Mouse (Mus musculus) stomach, embryonic 15.5 days (tissue): ENCODE data around the gene 2310007B03Rik. TPM values are rescaled to one million over a fixed set of nuclear protein-coding genes. Genes with fewer than 3 reads are reported as not detected.

Source experiments
- ATAC-seq: fragments of 200-750 bp; cut with Nextera tagmentation; 2 replicates; pipeline ENCODE4 v1.8.0; 2017; ENCODE audit warnings: low read depth, moderate number of reproducible peaks, moderate TSS enrichment; ENCODE audit not compliant: insufficient read depth, low FRiP score
- H3K27ac ChIP-seq: fragments of 300-500 bp; sonication (generic); 2 replicates; pipeline ENCODE4 v1.5.1; 2015; ENCODE audit warnings: mild to moderate bottlenecking, inconsistent platforms
- H3K27me3 ChIP-seq: fragments of 300-500 bp; sonication (generic); replicated peaks from 2 replicates; pipeline ENCODE4 v1.6.1; 2015; ENCODE audit warnings: inconsistent platforms
- H3K36me3 ChIP-seq: fragments of 300-500 bp; sonication (generic); 2 replicates; pipeline ENCODE4 v1.6.1; 2015; ENCODE audit warnings: inconsistent platforms
- H3K4me1 ChIP-seq: fragments of 300-500 bp; sonication (generic); 2 replicates; pipeline ENCODE4 v1.6.1; 2015; ENCODE audit warnings: inconsistent platforms
- H3K4me2 ChIP-seq: fragments of 300-500 bp; sonication (generic); 2 replicates; pipeline ENCODE4 v1.6.1; 2015; ENCODE audit warnings: mild to moderate bottlenecking, inconsistent platforms
- H3K4me3 ChIP-seq: fragments of 300-500 bp; sonication (generic); replicated peaks from 2 replicates; pipeline ENCODE4 v1.5.1; 2015; ENCODE audit warnings: inconsistent platforms
- H3K9ac ChIP-seq: fragments of 300-500 bp; sonication (generic); 2 replicates; pipeline ENCODE4 v1.6.1; 2015; ENCODE audit warnings: inconsistent platforms
- H3K9me3 ChIP-seq: fragments of 300-500 bp; sonication (generic); 2 replicates; pipeline ENCODE4 v1.6.1; 2016; ENCODE audit warnings: inconsistent platforms
- WGBS: fragments of 180-500 bp; shearing (Covaris S2); methylation state at CpG from one replicate; pipeline ENCODE4 v1.1.7; 2015; 5-methylcytosine and 5-hydroxymethylcytosine counted together
- polyA plus RNA-seq: library from polyadenylated mRNA; unstranded; fragments of >200 nt; fragmentation: Nextera tagmentation; extraction: Ambion mirVana; gene quantifications from 2 replicates; pipeline ENCODE4 v1.2.1, GENCODE M21; 2015

2310007B03Rik gene
- polyA plus RNA-seq, 1 experiment from 2014 or later, result 8.2 TPM

DNA sequence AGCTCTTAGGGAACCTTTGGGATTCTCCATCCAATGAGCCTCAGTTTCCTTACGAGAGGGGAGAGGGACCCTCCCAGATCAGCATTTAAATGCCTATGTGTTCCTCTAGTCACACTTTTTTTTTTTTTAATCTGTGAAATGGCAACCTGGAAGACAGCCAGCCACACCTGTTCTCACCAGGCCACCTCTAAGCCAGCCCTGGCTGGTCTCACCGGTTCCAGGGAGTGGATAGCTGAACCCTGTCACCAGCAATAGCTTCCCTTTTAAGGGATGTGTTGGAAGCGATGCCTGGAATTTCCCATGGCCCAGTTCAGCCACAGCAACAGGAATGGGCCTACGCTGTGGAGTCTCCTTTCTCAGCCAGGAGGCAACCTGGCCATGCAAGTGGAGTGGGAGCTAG, 3.2 kb downstream of the 2310007B03Rik start:
- Histone ChIP-seq H3K36me3 (no peaks in the 10 kb centered on the region), H3K27ac (no peak overlapping the region), H3K4me3 (no peak overlapping the region), H3K4me1 (0 out of 2 replicates have a peak, but pooled peaks cover 6% of the 10 kb centered on the region), H3K9ac (no peak overlapping the region), H3K27me3 (no peaks in the 10 kb centered on the region), H3K4me2 (no peak overlapping the region), H3K9me3 (no peaks in the 10 kb centered on the region)
- no peak for ATAC-seq
- 75% methylated on average over 4 of the region's 4 CpGs for WGBS

DNA sequence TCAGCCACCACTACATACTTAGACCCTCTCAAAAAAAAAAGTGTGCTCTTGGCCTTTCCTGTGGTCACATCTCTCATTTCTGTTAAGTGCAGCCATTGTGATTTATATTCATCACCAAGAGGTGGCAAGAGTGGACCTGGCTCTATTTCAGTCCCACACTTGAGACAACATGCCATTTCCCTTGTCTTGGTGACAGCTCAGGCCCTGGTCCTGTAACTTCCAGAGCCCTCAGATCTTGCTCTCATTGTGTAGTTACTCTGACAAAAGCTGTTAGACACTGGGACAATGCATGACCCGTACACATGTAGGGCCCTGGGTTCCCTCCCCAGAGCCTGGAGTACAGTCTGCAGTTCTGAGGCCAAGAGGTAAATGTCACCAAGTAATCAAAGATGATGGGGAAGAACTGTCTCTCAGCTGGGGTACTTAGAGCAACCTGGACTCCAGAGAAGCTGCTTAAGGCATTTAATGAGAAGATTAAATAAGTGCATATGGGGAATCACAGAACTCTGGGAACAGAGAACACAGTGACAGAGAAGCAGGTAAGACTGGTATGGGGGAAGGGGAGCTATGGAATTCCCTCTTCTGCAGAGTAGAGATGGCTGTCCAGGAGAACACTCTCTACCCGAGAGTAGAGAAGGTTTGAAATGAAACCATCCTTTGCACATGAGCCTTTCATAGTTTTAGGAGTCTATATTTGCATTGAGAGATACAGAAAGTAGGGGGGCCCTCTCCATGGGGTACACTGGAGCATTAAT, 9.7 kb downstream of the 2310007B03Rik start:
- Histone ChIP-seq H3K27ac (no peak overlapping the region), H3K36me3 (no peaks in the 10 kb centered on the region), H3K4me1 (no peaks in the 10 kb centered on the region), H3K9me3 (no peaks in the 10 kb centered on the region), H3K4me2 (no peak overlapping the region), H3K27me3 (no peaks in the 10 kb centered on the region), H3K4me3 (no peak overlapping the region), H3K9ac (no peak overlapping the region)
- 60% methylated on average over 2 of the region's 2 CpGs for WGBS
- no peak for ATAC-seq

DNA sequence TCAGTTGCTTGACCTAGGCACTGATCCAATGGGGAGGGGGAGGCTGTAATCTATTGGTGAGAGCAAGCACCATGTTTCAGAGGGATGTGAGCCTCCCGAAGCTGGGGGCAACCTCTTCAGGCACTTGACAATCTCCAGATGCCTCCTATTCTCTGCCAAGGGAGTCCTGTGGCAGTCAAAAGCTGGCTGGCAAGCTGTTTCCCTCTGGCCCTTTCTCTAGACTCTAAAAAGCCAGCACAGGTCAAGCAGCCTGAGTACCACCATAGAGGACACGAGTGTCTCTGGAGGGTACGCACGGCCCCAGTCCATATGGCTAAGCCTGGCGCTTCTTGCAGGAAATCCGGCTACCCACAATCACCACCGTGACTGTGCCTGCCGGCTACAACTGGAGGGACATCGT, 16.6 kb downstream of the 2310007B03Rik start:
- H3K27ac ChIP-seq, result no peak overlapping the region
- 79% methylated on average over 9 of the region's 9 CpGs for WGBS
- H3K9me3 ChIP-seq, result no peaks in the 10 kb centered on the region
- no peaks in the 10 kb centered on the region for H3K4me1 ChIP-seq
- no peaks in the 10 kb centered on the region for H3K36me3 ChIP-seq
- H3K4me3 ChIP-seq, result no peak overlapping the region
- no peak for ATAC-seq
- no peaks in the 10 kb centered on the region for H3K27me3 ChIP-seq
- no peak overlapping the region for H3K9ac ChIP-seq
- no peak overlapping the region for H3K4me2 ChIP-seq

DNA sequence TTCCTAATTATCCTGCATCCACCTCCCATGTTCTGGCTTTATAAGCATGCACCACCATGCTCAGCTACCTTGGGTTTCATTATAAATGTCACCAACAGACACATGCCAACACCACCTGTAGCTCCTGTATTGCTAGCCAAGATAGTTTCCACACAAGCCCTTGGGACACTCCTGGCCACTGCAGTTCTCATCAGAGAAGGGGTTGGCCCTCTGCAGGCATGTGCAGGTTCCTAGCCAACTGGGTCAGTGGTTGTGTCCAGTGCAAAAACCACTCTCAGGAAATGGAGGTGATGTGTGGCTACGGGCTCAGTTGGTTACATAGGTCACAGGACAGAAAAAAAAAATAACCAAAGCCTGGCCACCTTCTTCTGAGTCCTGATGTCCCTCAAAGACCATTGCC, 17.9 kb downstream of the 2310007B03Rik start:
- Histone ChIP-seq H3K4me3 (no peak overlapping the region), H3K27me3 (no peaks in the 10 kb centered on the region), H3K36me3 (no peaks in the 10 kb centered on the region), H3K4me2 (no peak overlapping the region), H3K27ac (no peak overlapping the region), H3K9ac (no peak overlapping the region), H3K9me3 (no peaks in the 10 kb centered on the region), H3K4me1 (no peaks in the 10 kb centered on the region)
- WGBS, result 88% methylated on average over 1 of the region's 1 CpGs
- no peak for ATAC-seq

DNA sequence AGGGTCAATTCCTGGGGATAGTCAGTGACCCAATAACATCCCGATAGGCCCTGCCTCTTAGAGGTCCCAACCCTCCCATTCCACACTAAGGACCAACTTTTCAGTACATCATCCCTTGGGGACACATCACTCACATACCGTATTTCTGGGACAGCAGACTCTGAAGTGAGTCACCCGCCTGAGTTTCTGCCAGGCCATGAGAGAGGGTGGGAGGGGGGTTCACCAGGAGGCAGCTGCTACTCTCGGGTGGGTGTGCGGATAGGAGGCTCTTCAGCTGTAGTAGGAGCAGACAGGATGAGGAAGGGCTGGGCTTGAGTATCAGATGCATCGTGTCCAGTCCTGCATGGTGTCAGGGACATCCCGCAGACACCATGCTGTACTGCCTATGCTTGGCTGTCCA, 21.0 kb downstream of the 2310007B03Rik start:
- Histone ChIP-seq H3K9me3 (no peaks in the 10 kb centered on the region), H3K36me3 (no peaks in the 10 kb centered on the region), H3K4me1 (no peaks in the 10 kb centered on the region), H3K4me3 (no peak overlapping the region), H3K27ac (no peak overlapping the region), H3K4me2 (no peak overlapping the region), H3K27me3 (no peaks in the 10 kb centered on the region), H3K9ac (no peak overlapping the region)
- 74% methylated on average over 7 of the region's 7 CpGs for WGBS
- no peak for ATAC-seq

GRCm38 (mm10) chr1:93138534-93138933, 22.2 kb downstream of the 2310007B03Rik start:
- no peaks in the 10 kb centered on the region for H3K27me3 ChIP-seq
- H3K4me1 ChIP-seq, result no peaks in the 10 kb centered on the region
- no peaks in the 10 kb centered on the region for H3K9me3 ChIP-seq
- H3K9ac ChIP-seq, result no peak overlapping the region
- WGBS, result 63% methylated on average over 6 of the region's 6 CpGs
- peak; percentile 65 for ATAC-seq
- H3K4me3 ChIP-seq, result no peak overlapping the region
- no peak overlapping the region for H3K27ac ChIP-seq
- no peaks in the 10 kb centered on the region for H3K36me3 ChIP-seq
- no peak overlapping the region for H3K4me2 ChIP-seq

- no peak for ATAC-seq
- Histone ChIP-seq H3K4me2 (no peak within 1 kb of the TSS), H3K27ac (no peak within 1 kb of the TSS), H3K36me3 (no peaks in the 10 kb centered on the region), H3K4me1 (no peaks in the 10 kb centered on the region), H3K9ac (no peak within 1 kb of the TSS), H3K27me3 (no peaks in the 10 kb centered on the region), H3K9me3 (no peaks in the 10 kb centered on the region), H3K4me3 (no peak within 1 kb of the TSS)
- WGBS, result 80% methylated on average over 12 of the region's 12 CpGs
Observed at GRCm38 (mm10) chr1:93135036-93135526, 25.7 kb downstream of the 2310007B03Rik start, which contains the start of gene Agxt. Agxt (plus strand) TSS chr1:93135240.

- H3K27me3 ChIP-seq, result no peaks in the 10 kb centered on the region
- H3K4me2 ChIP-seq, result no peak overlapping the region
- no peaks in the 10 kb centered on the region for H3K9me3 ChIP-seq
- H3K4me1 ChIP-seq, result no peaks in the 10 kb centered on the region
- no peak for ATAC-seq
- H3K4me3 ChIP-seq, result no peak overlapping the region
- H3K36me3 ChIP-seq, result no peaks in the 10 kb centered on the region
- no peak overlapping the region for H3K9ac ChIP-seq
- WGBS, result 50% methylated on average over 8 of the region's 8 CpGs
- no peak overlapping the region for H3K27ac ChIP-seq
Observed at GRCm38 (mm10) chr1:93132676-93133075, 28.1 kb downstream of the 2310007B03Rik start.

GRCm38 (mm10) chr1:93130242-93130983, 30.3 kb downstream of the 2310007B03Rik start:
- Histone ChIP-seq H3K27ac (no peak overlapping the region), H3K4me3 (no peak overlapping the region), H3K4me1 (no peaks in the 10 kb centered on the region), H3K9ac (no peak overlapping the region), H3K9me3 (no peaks in the 10 kb centered on the region), H3K27me3 (no peaks in the 10 kb centered on the region), H3K4me2 (no peak overlapping the region), H3K36me3 (no peaks in the 10 kb centered on the region)
- ATAC-seq, result peak; percentile 59
- WGBS, result 54% methylated on average over 10 of the region's 10 CpGs

DNA sequence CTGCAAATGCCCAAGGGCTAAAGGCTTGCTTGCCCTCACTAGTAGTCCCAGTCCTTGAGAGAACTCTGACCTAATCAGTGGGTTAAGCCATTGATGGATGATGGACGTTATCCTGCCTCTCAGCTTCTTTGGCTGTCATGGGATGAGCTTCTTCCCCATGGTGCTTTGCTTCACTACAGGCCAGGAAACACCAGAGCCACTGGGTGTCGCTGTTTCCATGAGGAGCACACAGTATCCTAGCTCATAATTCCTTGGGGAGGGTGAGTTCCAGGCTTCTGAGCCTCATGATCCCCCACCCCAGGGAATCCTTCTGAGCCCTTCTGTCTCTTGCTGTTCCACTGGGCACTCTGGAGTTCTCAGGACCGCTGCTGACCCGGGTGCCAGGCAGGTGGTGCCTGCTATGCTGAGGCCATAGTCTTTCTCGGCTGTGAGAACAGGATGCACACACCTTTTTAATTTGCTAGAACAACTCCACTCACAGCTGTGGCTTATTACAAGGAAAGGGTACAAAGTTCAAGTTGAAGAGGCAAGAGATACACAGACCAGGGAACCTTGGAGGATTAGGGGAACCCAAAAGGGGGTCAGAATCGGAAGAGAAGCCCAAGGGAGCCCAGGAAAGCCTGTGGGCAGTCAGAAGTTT, 31.9 kb downstream of the 2310007B03Rik start:
- peaks cover 2% of the 10 kb centered on the region for H3K4me1 ChIP-seq
- H3K4me2 ChIP-seq, result no peak overlapping the region
- 0 out of 2 replicates have a peak, but pooled peaks have one; percentile 28 for ATAC-seq

DNA sequence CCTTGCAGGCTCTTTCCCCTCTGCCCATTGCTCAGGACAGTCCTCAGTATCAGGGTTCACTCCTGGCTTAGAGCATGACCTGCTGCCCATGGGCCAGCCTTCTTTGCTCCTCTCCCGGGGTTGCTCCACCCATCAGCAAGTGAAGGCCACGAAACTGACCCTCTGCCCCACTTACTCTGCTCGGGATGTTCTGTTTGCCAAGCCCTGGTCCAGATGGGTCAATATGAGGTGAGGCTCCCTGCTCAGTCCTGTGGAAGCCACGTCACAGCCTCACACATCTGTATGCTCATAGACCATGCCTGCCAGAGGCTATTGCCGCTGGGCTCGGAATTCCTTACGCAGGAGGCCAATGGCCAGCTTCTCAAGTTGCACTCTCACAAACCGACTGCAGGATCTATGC, 32.5 kb downstream of the 2310007B03Rik start:
- Histone ChIP-seq H3K9ac (no peak overlapping the region), H3K4me1 (peaks cover 5% of the 10 kb centered on the region), H3K4me3 (no peak overlapping the region), H3K36me3 (no peaks in the 10 kb centered on the region), H3K27me3 (no peaks in the 10 kb centered on the region), H3K27ac (no peak overlapping the region), H3K9me3 (no peaks in the 10 kb centered on the region), H3K4me2 (no peak overlapping the region)
- WGBS, result 75% methylated on average over 8 of the region's 8 CpGs
- ATAC-seq, result no peak

More for the DNA sequence above, 31.9 kb downstream of the 2310007B03Rik start:
- 23% methylated on average over 6 of the region's 6 CpGs for WGBS
- Histone ChIP-seq H3K36me3 (no peaks in the 10 kb centered on the region), H3K9ac (no peak overlapping the region), H3K27ac (no peak overlapping the region), H3K9me3 (no peaks in the 10 kb centered on the region), H3K4me3 (no peak overlapping the region), H3K27me3 (no peaks in the 10 kb centered on the region)

- H3K9ac ChIP-seq, result no peak overlapping the region
- H3K9me3 ChIP-seq, result no peaks in the 10 kb centered on the region
- H3K4me2 ChIP-seq, result no peak overlapping the region
- peaks cover 5% of the 10 kb centered on the region for H3K4me1 ChIP-seq
- WGBS, result 51% methylated on average over 5 of the region's 5 CpGs
- no peaks in the 10 kb centered on the region for H3K27me3 ChIP-seq
- no peaks in the 10 kb centered on the region for H3K36me3 ChIP-seq
- no peak overlapping the region for H3K4me3 ChIP-seq
- no peak overlapping the region for H3K27ac ChIP-seq
- no peak for ATAC-seq
Observed at GRCm38 (mm10) chr1:93125256-93125655, 35.5 kb downstream of the 2310007B03Rik start.
